ENCODE assay signal across 38 mouse cellular contexts in the genomic region with DNA sequence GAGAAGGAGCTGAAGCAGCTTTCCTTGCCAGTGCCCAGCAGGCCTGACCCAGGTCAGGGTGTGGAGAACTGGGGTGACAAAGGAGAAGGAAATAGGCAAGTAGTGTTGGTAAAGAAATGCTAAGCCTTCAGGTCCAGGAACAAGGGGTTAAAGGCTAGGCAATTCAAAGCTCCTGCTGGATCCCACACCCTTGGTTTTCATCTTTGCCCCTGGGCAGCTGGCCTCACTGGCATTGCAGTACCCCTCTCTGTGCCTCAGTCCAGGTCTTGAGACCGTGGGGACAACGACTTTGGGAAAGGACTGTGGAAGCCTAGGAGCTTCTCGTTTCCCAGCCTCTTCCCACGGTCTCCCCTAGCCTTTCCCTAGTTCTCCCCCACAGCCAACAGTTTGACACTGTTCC. TPM values are rescaled to one million over a fixed set of nuclear protein-coding genes. Genes with fewer than 3 reads are reported as not detected.
"Had no signal": no experiment of that assay in that cellular context is flagged by ENCODE, and none has a peak within 500 bp of the region (broad histone marks: within the 10 kb centered on the region; RNA-seq: fewer than 3 reads in every experiment).

No protein-coding gene starts in this region.

- ATAC-seq: liver, embryonic 12.5 days; liver, postnatal 0 days; lung, postnatal 0 days; midbrain, embryonic 13.5 days; midbrain, embryonic 15.5 days; midbrain, embryonic 16.5 days had no signal

- H3K27me3 ChIP-seq: limb, embryonic 13.5 days; limb, embryonic 15.5 days; liver, embryonic 15.5 days; midbrain, embryonic 12.5 days; midbrain, embryonic 13.5 days; midbrain, embryonic 15.5 days had no signal

- H3K4me2 ChIP-seq: limb, embryonic 12.5 days; limb, embryonic 13.5 days; limb, embryonic 15.5 days; liver, embryonic 11.5 days; liver, embryonic 12.5 days; liver, embryonic 13.5 days; liver, embryonic 15.5 days; lung, embryonic 14.5 days; lung, embryonic 15.5 days; midbrain, embryonic 11.5 days; midbrain, embryonic 12.5 days; midbrain, embryonic 13.5 days; midbrain, embryonic 15.5 days had no signal

- H3K9ac ChIP-seq: limb, embryonic 12.5 days; limb, embryonic 13.5 days; limb, embryonic 15.5 days; liver, embryonic 12.5 days; liver, embryonic 13.5 days; liver, embryonic 14.5 days; liver, embryonic 15.5 days; liver, postnatal 0 days; lung, embryonic 14.5 days; lung, embryonic 15.5 days; midbrain, embryonic 12.5 days; midbrain, embryonic 13.5 days; midbrain, embryonic 15.5 days had no signal

- H3K36me3 ChIP-seq: limb, embryonic 10.5 days; limb, embryonic 12.5 days; limb, embryonic 13.5 days; limb, embryonic 15.5 days; liver, embryonic 12.5 days; liver, embryonic 13.5 days; liver, embryonic 15.5 days; lung, embryonic 15.5 days; midbrain, embryonic 10.5 days; midbrain, embryonic 12.5 days; midbrain, embryonic 13.5 days; midbrain, embryonic 15.5 days had no signal

- H3K4me3 ChIP-seq: left cerebral cortex, adult 2 months; limb, embryonic 10.5 days; limb, embryonic 12.5 days; limb, embryonic 13.5 days; limb, embryonic 15.5 days; liver, embryonic 12.5 days; liver, embryonic 13.5 days; liver, embryonic 15.5 days; lung, embryonic 15.5 days; megakaryocyte, embryonic 14.5 days; midbrain, embryonic 10.5 days; midbrain, embryonic 12.5 days; midbrain, embryonic 13.5 days; midbrain, embryonic 15.5 days; myocyte had no signal

- H3K9me3 ChIP-seq: limb, embryonic 10.5 days; limb, embryonic 12.5 days; limb, embryonic 13.5 days; limb, embryonic 15.5 days; liver, embryonic 12.5 days; liver, embryonic 13.5 days; liver, embryonic 15.5 days; lung, embryonic 15.5 days; megakaryocyte, embryonic 14.5 days; midbrain, embryonic 10.5 days; midbrain, embryonic 12.5 days; midbrain, embryonic 13.5 days; midbrain, embryonic 15.5 days had no signal

- H3K27ac ChIP-seq: left cerebral cortex, adult 2 months; limb, embryonic 12.5 days; limb, embryonic 13.5 days; limb, embryonic 15.5 days; liver, embryonic 12.5 days; liver, embryonic 13.5 days; liver, embryonic 14.5 days; liver, embryonic 15.5 days; lung, embryonic 15.5 days; macrophage; midbrain, embryonic 10.5 days; midbrain, embryonic 12.5 days; midbrain, embryonic 13.5 days; midbrain, embryonic 15.5 days had no signal

- H3K4me1 ChIP-seq: liver, embryonic 12.5 days; liver, embryonic 13.5 days; liver, embryonic 15.5 days; megakaryocyte, embryonic 14.5 days; midbrain, embryonic 10.5 days; midbrain, embryonic 12.5 days; midbrain, embryonic 13.5 days; midbrain, embryonic 15.5 days had no signal

- DNase-seq: left cerebral cortex, postnatal 4 days; liver; liver, embryonic 13.5 days; liver, postnatal 0 days; lung, adult 18-20 months; lung, adult 2 months; lung, embryonic 14.5 days; lung, postnatal 10 days; lung, postnatal 14 days; lung, postnatal 36 days; lung, postnatal 4 days; midbrain, embryonic 14.5 days had no signal

RNA-seq across cellular contexts. Expression of a gene that starts 4.2 kb away (rescaled TPM):
- polyA plus RNA-seq: limb, embryonic 10.5 days; limb, embryonic 11.5 days; limb, embryonic 12.5 days; limb, embryonic 13.5 days; limb, embryonic 14.5 days; limb, embryonic 15.5 days; liver, adult 2 months; liver, embryonic 11.5 days; liver, embryonic 12.5 days; liver, embryonic 13.5 days; liver, embryonic 14.5 days; liver, embryonic 15.5 days; liver, embryonic 16.5 days; liver, postnatal 0 days; lung, adult 2 months; lung, embryonic 14.5 days; lung, embryonic 15.5 days; lung, embryonic 16.5 days; lung, postnatal 0 days; macrophage; midbrain, embryonic 10.5 days; midbrain, embryonic 11.5 days; midbrain, embryonic 12.5 days; midbrain, embryonic 13.5 days; midbrain, embryonic 14.5 days; midbrain, embryonic 15.5 days; midbrain, embryonic 16.5 days; midbrain, postnatal 0 days; myocyte had no signal

RNA-seq across cellular contexts. Expression of a gene that starts 44.4 kb away (rescaled TPM):
- polyA plus RNA-seq: macrophage, myocyte had no signal

RNA-seq across cellular contexts. Expression of a gene that starts 56.2 kb away (rescaled TPM):
- polyA plus RNA-seq: liver, adult 2 months; lung, adult 2 months; macrophage had no signal
